Mouse (Mus musculus) midbrain, postnatal 0 days (tissue): ENCODE data around the gene Gtpbp8. TPM values are rescaled to one million over a fixed set of nuclear protein-coding genes. Genes with fewer than 3 reads are reported as not detected.

Source experiments
- ATAC-seq: fragments of 200-750 bp; cut with Nextera tagmentation; 2 replicates; pipeline ENCODE4 v1.8.0; 2017; ENCODE audit warnings: moderate number of reproducible peaks, mild to moderate bottlenecking, moderate TSS enrichment, moderate library complexity; ENCODE audit not compliant: low FRiP score
- DNase-seq: peaks from one replicate; pipeline ENCODE4 v3.0.0-alpha.2; 2015; ENCODE audit warnings: low spot score
- H3K27ac ChIP-seq: fragments of 300-500 bp; sonication (generic); 2 replicates; pipeline ENCODE4 v1.5.1; 2014; ENCODE audit warnings: low read depth, mild to moderate bottlenecking, low read length, mixed read lengths
- H3K27me3 ChIP-seq: fragments of 300-500 bp; sonication (generic); 2 replicates; pipeline ENCODE4 v1.6.1; 2014; ENCODE audit warnings: low read length, control low read depth, mixed read lengths; ENCODE audit not compliant: insufficient read depth
- H3K36me3 ChIP-seq: fragments of 300-500 bp; sonication (generic); 2 replicates; pipeline ENCODE4 v1.6.1; 2014; ENCODE audit warnings: low read length, control low read depth, mixed read lengths; ENCODE audit not compliant: insufficient read depth
- H3K4me1 ChIP-seq: fragments of 300-500 bp; sonication (generic); 2 replicates; pipeline ENCODE4 v1.6.1; 2014; ENCODE audit warnings: mild to moderate bottlenecking, control low read depth, antibody characterized with exemption, low read length, mixed read lengths; ENCODE audit not compliant: insufficient read depth
- H3K4me2 ChIP-seq: fragments of 300-500 bp; sonication (generic); 2 replicates; pipeline ENCODE4 v1.6.1; 2014; ENCODE audit warnings: low read depth, mild to moderate bottlenecking, low read length, mixed read lengths; ENCODE audit not compliant: poor library complexity, severe bottlenecking
- H3K4me3 ChIP-seq: fragments of 300-500 bp; sonication (generic); 2 replicates; pipeline ENCODE4 v1.5.1; 2014; ENCODE audit warnings: low read depth, mild to moderate bottlenecking, low read length, moderate library complexity
- H3K9ac ChIP-seq: fragments of 300-500 bp; sonication (generic); replicated peaks from 2 replicates; pipeline ENCODE4 v1.6.1; 2014; ENCODE audit warnings: mild to moderate bottlenecking, low read length, moderate library complexity, mixed read lengths; ENCODE audit not compliant: poor library complexity, severe bottlenecking
- H3K9me3 ChIP-seq: fragments of 300-500 bp; sonication (generic); 2 replicates; pipeline ENCODE4 v1.6.1; 2016; ENCODE audit warnings: low read length, control low read depth
- CTCF ChIP-seq: IDR thresholded peaks from 2 replicates; pipeline ENCODE4 v1.5.1; 2016; ENCODE audit warnings: antibody characterized with exemption, mild to moderate bottlenecking
- WGBS: fragments of 180-500 bp; shearing (Covaris S2); extraction: QIAGEN DNeasy Blood & Tissue Kit; methylation state at CpG from one replicate; pipeline ENCODE4 v1.1.7; 2014; 5-methylcytosine and 5-hydroxymethylcytosine counted together
- polyA plus RNA-seq: library from polyadenylated mRNA; unstranded; fragments of >200 nt; fragmentation: Nextera tagmentation; extraction: Ambion mirVana; gene quantifications from 2 replicates; pipeline ENCODE4 v1.2.1, GENCODE M21; 2015
- total RNA-seq: library from RNA; depleted of rRNA; stranded (reverse); fragments of >200 nt; gene quantifications from 2 replicates; pipeline ENCODE4 v1.2.3, GENCODE M21; 2014

Gtpbp8 gene
- total and polyA plus RNA-seq, 2 experiments from 2014 or later, result 38.8 to 42.5 TPM

GRCm38 (mm10) chr16:44736118-44736517, 10.0 kb downstream of the Gtpbp8 start:
- Histone ChIP-seq H3K9ac (no peak overlapping the region), H3K4me1 (no peaks in the 10 kb centered on the region), H3K27me3 (no peaks in the 10 kb centered on the region), H3K27ac (no peak overlapping the region), H3K4me2 (no peak overlapping the region), H3K4me3 (no peak overlapping the region), H3K36me3 (peaks cover 62% of the 10 kb centered on the region), H3K9me3 (no peaks in the 10 kb centered on the region)
- no peak for DNase-seq
- no peak for TF ChIP-seq CTCF
- no peak for ATAC-seq
- 85% methylated on average over 4 of the region's 4 CpGs for WGBS

GRCm38 (mm10) chr16:44735676-44736075, 10.5 kb downstream of the Gtpbp8 start:
- TF ChIP-seq CTCF, result no peak
- Histone ChIP-seq H3K27me3 (no peaks in the 10 kb centered on the region), H3K36me3 (peaks cover 62% of the 10 kb centered on the region), H3K4me1 (no peaks in the 10 kb centered on the region), H3K4me3 (no peak overlapping the region), H3K9me3 (no peaks in the 10 kb centered on the region), H3K4me2 (no peak overlapping the region), H3K27ac (no peak overlapping the region), H3K9ac (no peak overlapping the region)
- 84% methylated on average over 5 of the region's 5 CpGs for WGBS
- DNase-seq, result no peak
- ATAC-seq, result no peak

DNA sequence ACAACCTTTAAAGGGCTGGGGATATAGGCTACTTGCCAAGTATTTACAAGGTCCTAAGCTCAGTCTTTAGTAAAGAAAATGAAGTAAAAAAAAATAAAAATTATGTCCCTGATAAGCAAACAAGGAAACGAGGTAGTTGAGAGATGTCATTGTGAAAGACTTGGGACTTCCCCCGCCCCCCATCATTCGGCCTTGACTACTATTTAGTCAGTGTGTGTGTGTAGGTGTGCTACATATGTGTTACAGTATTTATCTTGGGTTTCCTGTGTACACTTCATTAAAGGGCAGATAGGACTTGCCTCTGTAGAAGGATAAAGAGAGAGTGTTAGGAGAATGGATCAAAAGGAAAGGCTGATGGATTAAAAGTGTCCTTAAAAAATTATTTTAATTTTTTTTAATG, 12.1 kb downstream of the Gtpbp8 start:
- no peak overlapping the region for H3K4me3 ChIP-seq
- H3K4me1 ChIP-seq, result no peaks in the 10 kb centered on the region
- H3K9me3 ChIP-seq, result no peaks in the 10 kb centered on the region
- ATAC-seq (no peak), DNase-seq (no peak)
- no peaks in the 10 kb centered on the region for H3K27me3 ChIP-seq
- H3K36me3 ChIP-seq, result peaks cover 60% of the 10 kb centered on the region
- no peak overlapping the region for H3K4me2 ChIP-seq
- TF ChIP-seq CTCF, result no peak
- no peak overlapping the region for H3K27ac ChIP-seq
- WGBS, result 87% methylated on average over 3 of the region's 3 CpGs
- no peak overlapping the region for H3K9ac ChIP-seq

DNA sequence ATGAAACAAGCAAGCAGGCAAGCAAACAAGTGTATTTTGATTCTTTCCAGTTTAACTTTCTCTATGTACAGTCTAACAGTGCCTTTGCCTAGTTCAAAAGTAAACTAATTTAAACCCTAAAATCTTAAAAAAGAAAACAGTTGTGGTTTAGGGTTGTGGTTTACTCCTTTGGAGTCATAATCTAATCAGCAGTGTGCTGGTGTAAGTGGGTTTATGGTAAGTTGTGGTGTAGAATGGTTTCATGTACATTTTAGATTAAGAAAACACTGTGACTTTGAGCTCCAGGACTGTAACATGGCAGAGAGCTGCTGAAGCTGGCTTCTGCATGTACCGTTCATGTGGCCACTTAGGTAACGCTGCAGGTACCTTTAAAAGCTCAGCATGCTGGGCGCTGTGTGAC, 18.6 kb downstream of the Gtpbp8 start:
- WGBS, result 99% methylated on average over 3 of the region's 3 CpGs
- H3K4me2 ChIP-seq, result no peak overlapping the region
- no peak overlapping the region for H3K4me3 ChIP-seq
- ATAC-seq, result no peak
- DNase-seq, result no peak
- peaks cover 10% of the 10 kb centered on the region for H3K36me3 ChIP-seq
- no peaks in the 10 kb centered on the region for H3K27me3 ChIP-seq
- TF ChIP-seq CTCF, result no peak
- no peaks in the 10 kb centered on the region for H3K4me1 ChIP-seq
- H3K27ac ChIP-seq, result no peak overlapping the region
- no peak overlapping the region for H3K9ac ChIP-seq
- H3K9me3 ChIP-seq, result no peaks in the 10 kb centered on the region

DNA sequence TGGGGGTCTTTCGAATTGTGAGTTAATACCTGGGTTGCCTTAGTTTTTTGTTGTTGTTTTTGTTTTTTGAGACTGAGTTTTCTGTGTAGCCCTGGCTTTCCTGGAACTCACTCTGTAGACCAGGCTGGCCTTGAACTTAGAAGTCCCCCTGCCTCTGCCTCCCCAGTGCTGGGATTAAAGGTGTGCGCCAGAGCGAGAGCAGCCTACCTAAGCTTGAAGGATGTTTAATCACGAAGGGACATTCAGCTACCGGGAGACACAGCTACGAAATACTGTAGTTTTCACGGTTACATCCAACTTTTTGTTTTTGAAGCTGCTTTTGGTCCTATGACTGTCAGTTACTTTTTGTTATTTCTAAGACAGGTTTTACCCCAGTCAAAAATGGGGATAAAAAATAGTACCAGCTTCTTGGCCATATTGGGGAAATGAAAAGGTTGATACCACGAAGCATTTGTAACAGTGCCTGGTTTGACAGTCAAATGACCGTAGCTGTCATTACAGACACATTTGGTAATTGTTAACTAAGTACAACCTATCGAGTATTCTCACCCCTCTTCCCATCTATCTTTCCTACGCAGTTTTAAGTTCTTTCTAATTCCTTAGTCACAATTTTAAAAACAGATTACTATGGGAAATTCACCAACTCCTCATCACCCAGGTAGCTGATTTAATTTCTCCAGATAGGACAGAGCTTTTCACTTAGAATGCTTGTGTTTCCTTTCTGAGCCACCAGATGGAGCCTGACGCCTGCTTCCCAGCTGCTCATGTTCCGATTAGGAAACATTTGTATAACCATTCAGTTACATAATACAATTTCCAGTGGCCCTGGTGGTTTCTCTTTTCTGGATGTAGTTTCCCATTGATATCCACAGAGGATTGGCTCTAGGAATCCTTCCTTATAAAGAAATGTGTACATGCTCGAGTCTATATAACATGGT, 20.6 kb downstream of the Gtpbp8 start:
- H3K4me3 ChIP-seq, result peak overlapping the region; percentile 73
- H3K4me1 ChIP-seq, result no peaks in the 10 kb centered on the region
- WGBS, result 50% methylated on average over 14 of the region's 14 CpGs
- DNase-seq (peak; percentile 85), ATAC-seq (no peak)
- H3K27ac ChIP-seq, result no peak overlapping the region
- peak; percentile 93 for TF ChIP-seq CTCF
- H3K27me3 ChIP-seq, result no peaks in the 10 kb centered on the region
- no peaks in the 10 kb centered on the region; the same call in 1 of the 2 replicates for H3K36me3 ChIP-seq
- peak overlapping the region; percentile 70 for H3K4me2 ChIP-seq
- H3K9me3 ChIP-seq, result no peaks in the 10 kb centered on the region
- 0 out of 2 replicates have a peak overlapping the region, but pooled peaks have one; percentile 72 for H3K9ac ChIP-seq

GRCm38 (mm10) chr16:44724847-44725246, 21.3 kb downstream of the Gtpbp8 start:
- Histone ChIP-seq H3K27me3 (no peaks in the 10 kb centered on the region), H3K9me3 (no peaks in the 10 kb centered on the region), H3K4me2 (peak overlapping the region; percentile 70), H3K27ac (peak overlapping the region; percentile 91), H3K4me1 (no peaks in the 10 kb centered on the region), H3K4me3 (peak overlapping the region; percentile 73), H3K36me3 (no peaks in the 10 kb centered on the region), H3K9ac (peak overlapping the region; percentile 72)
- peak; percentile 83 for DNase-seq
- 0 out of 2 replicates have a peak, but pooled peaks have one; percentile 17 for TF ChIP-seq CTCF
- ATAC-seq, result peak; percentile 67
- 1% methylated on average over 14 of the region's 14 CpGs for WGBS
